Mouse (Mus musculus): ENCODE results near the gene Cda.
"Not testable (repeated sequence)": the region's sequence is repeated elsewhere in the genome, so short reads cannot be mapped to it uniquely, and the experiment has no call there.

Gene Cda

GRCm38 (mm10) chr4:138335648-138336047 is 32.1 kb downstream of the Cda start:
- no peak for DNase-seq (ENCODE audit: low spot score in 2 of 2)

GRCm38 (mm10) chr4:138335036-138335435 is 32.8 kb downstream of the Cda start:
- no peak for DNase-seq (ENCODE audit: low spot score in 2 of 2)

- DNase-seq (ENCODE audit: low spot score in 2 of 2), result no peak
These were observed 34.7 kb downstream of the Cda start for GRCm38 (mm10) chr4:138333135-138333534.

GRCm38 (mm10) chr4:138331647-138332046 is 36.1 kb downstream of the Cda start:
- DNase-seq (ENCODE audit: low spot score in 2 of 2), result no peak

GRCm38 (mm10) chr4:138330264-138330671 is 37.5 kb downstream of the Cda start:
- DNase-seq (ENCODE audit: low spot score in 2 of 2), result no peak

GRCm38 (mm10) chr4:138327891-138328470 is 39.8 kb downstream of the Cda start:
- no peak for DNase-seq (ENCODE audit: low spot score in 2 of 2)

GRCm38 (mm10) chr4:138327155-138327554 is 40.6 kb downstream of the Cda start:
- not testable (repeated sequence) for DNase-seq (ENCODE audit: low spot score in 2 of 2)

- peak; percentile 85 to 88 for DNase-seq (ENCODE audit: low spot score in 2 of 2)
These were observed 41.6 kb downstream of the Cda start, which contains the start of gene Pink1 for GRCm38 (mm10) chr4:138326077-138326695. Gene Pink1, minus strand, starts transcription at chr4:138326307.

GRCm38 (mm10) chr4:138325466-138326076 is 42.2 kb downstream of the Cda start:
- peak; percentile 88 to 89 for DNase-seq (ENCODE audit: low spot score in 2 of 2)

GRCm38 (mm10) chr4:138324451-138324850 is 43.3 kb downstream of the Cda start:
- DNase-seq (ENCODE audit: low spot score in 2 of 2), result no peak

- no peak for DNase-seq (ENCODE audit: low spot score in 2 of 2)
These were observed 44.0 kb downstream of the Cda start for GRCm38 (mm10) chr4:138323753-138324152.

GRCm38 (mm10) chr4:138322692-138323091 is 45.1 kb downstream of the Cda start:
- DNase-seq (ENCODE audit: low spot score in 2 of 2), result no peak

- DNase-seq (ENCODE audit: low spot score in 2 of 2), result no peak
These were observed 46.3 kb downstream of the Cda start for GRCm38 (mm10) chr4:138321488-138321887.

GRCm38 (mm10) chr4:138320711-138321110 is 47.1 kb downstream of the Cda start:
- DNase-seq (ENCODE audit: low spot score in 2 of 2), result no peak

GRCm38 (mm10) chr4:138319508-138319907 is 48.3 kb downstream of the Cda start:
- DNase-seq (ENCODE audit: low spot score in 2 of 2), result peak; percentile 66 to 83

GRCm38 (mm10) chr4:138318509-138319266 is 49.1 kb downstream of the Cda start:
- peak in 1 of 2 experiments; percentile 56 for DNase-seq (ENCODE audit: low spot score in 2 of 2)

GRCm38 (mm10) chr4:138316369-138316768 is 51.4 kb downstream of the Cda start:
- DNase-seq (ENCODE audit: low spot score in 2 of 2), result no peak

GRCm38 (mm10) chr4:138315781-138316180 is 52.0 kb downstream of the Cda start:
- DNase-seq (ENCODE audit: low spot score in 2 of 2), result no peak

GRCm38 (mm10) chr4:138313795-138314194 is 54.0 kb downstream of the Cda start:
- DNase-seq (ENCODE audit: low spot score in 2 of 2), result no peak

GRCm38 (mm10) chr4:138313021-138313420 is 54.8 kb downstream of the Cda start:
- DNase-seq (ENCODE audit: low spot score in 2 of 2), result no peak

GRCm38 (mm10) chr4:138312105-138312504 is 55.7 kb downstream of the Cda start:
- no peak for DNase-seq (ENCODE audit: low spot score in 2 of 2)

GRCm38 (mm10) chr4:138311595-138311994 is 56.2 kb downstream of the Cda start:
- DNase-seq (ENCODE audit: low spot score in 2 of 2), result no peak
